Mouse (Mus musculus): ENCODE data around the gene Gm20532. TPM values are rescaled to one million over a fixed set of nuclear protein-coding genes. Genes with fewer than 3 reads are reported as not detected.

Gm20532 gene
- polyA plus RNA-seq, 1 experiment = not detected

- H3K27ac ChIP-seq (ENCODE audit: control insufficient read depth, insufficient read depth, low read depth, low read length, poor library complexity) = no peak overlapping the region
- H3K4me3 ChIP-seq (replicated peaks; ENCODE audit: control insufficient read depth, low read depth, low read length) = no peak overlapping the region
- peaks cover 5% of the 10 kb centered on the region; the same call in 1 of the 2 replicates for H3K4me1 ChIP-seq (ENCODE audit: control insufficient read depth, insufficient read depth, low read length)
- TF ChIP-seq CTCF (IDR thresholded peaks at IDR 0.05; ENCODE audit: control insufficient read depth, insufficient read depth, low read length) (no peak), POLR2A (IDR thresholded peaks at IDR 0.05; ENCODE audit: borderline replicate concordance, control insufficient read depth, low read depth, low read length) (no peak)
These were observed 22.3 kb downstream of the Gm20532 start for GRCm38 (mm10) chr2:26608781-26609180.

- TF ChIP-seq POLR2A (IDR thresholded peaks at IDR 0.05; ENCODE audit: borderline replicate concordance, control insufficient read depth, low read depth, low read length) (no peak), CTCF (IDR thresholded peaks at IDR 0.05; ENCODE audit: control insufficient read depth, insufficient read depth, low read length) (no peak)
- Histone ChIP-seq H3K27ac (ENCODE audit: control insufficient read depth, insufficient read depth, low read depth, low read length, poor library complexity) (no peak overlapping the region), H3K4me1 (ENCODE audit: control insufficient read depth, insufficient read depth, low read length) (peaks cover 5% of the 10 kb centered on the region; the same call in 1 of the 2 replicates), H3K4me3 (replicated peaks; ENCODE audit: control insufficient read depth, low read depth, low read length) (no peak overlapping the region)
These were observed 22.8 kb downstream of the Gm20532 start for GRCm38 (mm10) chr2:26609261-26609661.

GRCm38 (mm10) chr2:26610526-26610925 is 24.1 kb downstream of the Gm20532 start:
- H3K4me1 ChIP-seq (ENCODE audit: control insufficient read depth, insufficient read depth, low read length) = peaks cover 5% of the 10 kb centered on the region; the same call in 1 of the 2 replicates
- TF ChIP-seq CTCF (IDR thresholded peaks at IDR 0.05; ENCODE audit: control insufficient read depth, insufficient read depth, low read length) (no peak), POLR2A (IDR thresholded peaks at IDR 0.05; ENCODE audit: borderline replicate concordance, control insufficient read depth, low read depth, low read length) (no peak)
- H3K27ac ChIP-seq (ENCODE audit: control insufficient read depth, insufficient read depth, low read depth, low read length, poor library complexity) = no peak overlapping the region
- no peak overlapping the region for H3K4me3 ChIP-seq (replicated peaks; ENCODE audit: control insufficient read depth, low read depth, low read length)
- 84% methylated on average over 3 of the region's 3 CpGs for WGBS

GRCm38 (mm10) chr2:26611054-26611453 is 24.6 kb downstream of the Gm20532 start:
- H3K4me3 ChIP-seq (replicated peaks; ENCODE audit: control insufficient read depth, low read depth, low read length) = no peak overlapping the region
- H3K27ac ChIP-seq (ENCODE audit: control insufficient read depth, insufficient read depth, low read depth, low read length, poor library complexity) = no peak overlapping the region
- H3K4me1 ChIP-seq (ENCODE audit: control insufficient read depth, insufficient read depth, low read length) = peaks cover 5% of the 10 kb centered on the region; the same call in 1 of the 2 replicates
- no peak for TF ChIP-seq POLR2A (IDR thresholded peaks at IDR 0.05; ENCODE audit: borderline replicate concordance, control insufficient read depth, low read depth, low read length)
- no peak for TF ChIP-seq CTCF (IDR thresholded peaks at IDR 0.05; ENCODE audit: control insufficient read depth, insufficient read depth, low read length)

- Histone ChIP-seq H3K4me3 (replicated peaks; ENCODE audit: control insufficient read depth, low read depth, low read length) (no peak overlapping the region), H3K4me1 (ENCODE audit: control insufficient read depth, insufficient read depth, low read length) (peaks cover 3% of the 10 kb centered on the region; the same call in 1 of the 2 replicates)
- TF ChIP-seq POLR2A (IDR thresholded peaks at IDR 0.05; ENCODE audit: borderline replicate concordance, control insufficient read depth, low read depth, low read length) (no peak), CTCF (IDR thresholded peaks at IDR 0.05; ENCODE audit: control insufficient read depth, insufficient read depth, low read length) (no peak)
These were observed 25.5 kb downstream of the Gm20532 start for GRCm38 (mm10) chr2:26611896-26612295.

GRCm38 (mm10) chr2:26614903-26615302 is 28.5 kb downstream of the Gm20532 start:
- 71% methylated on average over 5 of the region's 5 CpGs for WGBS
- Histone ChIP-seq H3K4me3 (replicated peaks; ENCODE audit: control insufficient read depth, low read depth, low read length) (no peak overlapping the region), H3K4me1 (ENCODE audit: control insufficient read depth, insufficient read depth, low read length) (no peaks in the 10 kb centered on the region), H3K27ac (ENCODE audit: control insufficient read depth, insufficient read depth, low read depth, low read length, poor library complexity) (no peak overlapping the region)
- TF ChIP-seq CTCF (IDR thresholded peaks at IDR 0.05; ENCODE audit: control insufficient read depth, insufficient read depth, low read length) (no peak), POLR2A (IDR thresholded peaks at IDR 0.05; ENCODE audit: borderline replicate concordance, control insufficient read depth, low read depth, low read length) (no peak)

More at GRCm38 (mm10) chr2:26611896-26612295, 25.5 kb downstream of the Gm20532 start:
- no peak overlapping the region for H3K27ac ChIP-seq (ENCODE audit: control insufficient read depth, insufficient read depth, low read depth, low read length, poor library complexity)

GRCm38 (mm10) chr2:26615459-26616124 is 29.2 kb downstream of the Gm20532 start:
- no peak overlapping the region for H3K27ac ChIP-seq (ENCODE audit: control insufficient read depth, insufficient read depth, low read depth, low read length, poor library complexity)
- WGBS = 75% methylated on average over 4 of the region's 4 CpGs
- TF ChIP-seq CTCF (IDR thresholded peaks at IDR 0.05; ENCODE audit: control insufficient read depth, insufficient read depth, low read length) = no peak
- no peak for TF ChIP-seq POLR2A (IDR thresholded peaks at IDR 0.05; ENCODE audit: borderline replicate concordance, control insufficient read depth, low read depth, low read length)

GRCm38 (mm10) chr2:26617331-26617730 is 30.9 kb downstream of the Gm20532 start:
- Histone ChIP-seq H3K27ac (ENCODE audit: control insufficient read depth, insufficient read depth, low read depth, low read length, poor library complexity) (no peak overlapping the region), H3K4me1 (ENCODE audit: control insufficient read depth, insufficient read depth, low read length) (no peaks in the 10 kb centered on the region; the same call in 1 of the 2 replicates), H3K4me3 (replicated peaks; ENCODE audit: control insufficient read depth, low read depth, low read length) (no peak overlapping the region)
- WGBS = 46% methylated on average over 6 of the region's 6 CpGs
- TF ChIP-seq POLR2A (IDR thresholded peaks at IDR 0.05; ENCODE audit: borderline replicate concordance, control insufficient read depth, low read depth, low read length) (no peak), CTCF (IDR thresholded peaks at IDR 0.05; ENCODE audit: control insufficient read depth, insufficient read depth, low read length) (no peak)

More at GRCm38 (mm10) chr2:26615459-26616124, 29.2 kb downstream of the Gm20532 start:
- Histone ChIP-seq H3K4me3 (replicated peaks; ENCODE audit: control insufficient read depth, low read depth, low read length) (no peak overlapping the region), H3K4me1 (ENCODE audit: control insufficient read depth, insufficient read depth, low read length) (no peaks in the 10 kb centered on the region)
